Mouse (Mus musculus) retina, adult 2 months (tissue): Measurements from ENCODE around the gene Gnb4.

Experiments used
- DNase-seq: peaks from one replicate; pipeline ENCODE4 v3.0.0-alpha.2; 2012; ENCODE audit warnings: low read depth, low spot score

Gnb4 gene

GRCm38 (mm10) chr3:32616331-32617052, at the start of gene Gnb4:
Gene Gnb4 (minus strand): TSS chr3:32616585.
- no peak for DNase-seq

GRCm38 (mm10) chr3:32661556-32661930, 45.2 kb upstream of the Gnb4 start:
- no peak for DNase-seq

DNA sequence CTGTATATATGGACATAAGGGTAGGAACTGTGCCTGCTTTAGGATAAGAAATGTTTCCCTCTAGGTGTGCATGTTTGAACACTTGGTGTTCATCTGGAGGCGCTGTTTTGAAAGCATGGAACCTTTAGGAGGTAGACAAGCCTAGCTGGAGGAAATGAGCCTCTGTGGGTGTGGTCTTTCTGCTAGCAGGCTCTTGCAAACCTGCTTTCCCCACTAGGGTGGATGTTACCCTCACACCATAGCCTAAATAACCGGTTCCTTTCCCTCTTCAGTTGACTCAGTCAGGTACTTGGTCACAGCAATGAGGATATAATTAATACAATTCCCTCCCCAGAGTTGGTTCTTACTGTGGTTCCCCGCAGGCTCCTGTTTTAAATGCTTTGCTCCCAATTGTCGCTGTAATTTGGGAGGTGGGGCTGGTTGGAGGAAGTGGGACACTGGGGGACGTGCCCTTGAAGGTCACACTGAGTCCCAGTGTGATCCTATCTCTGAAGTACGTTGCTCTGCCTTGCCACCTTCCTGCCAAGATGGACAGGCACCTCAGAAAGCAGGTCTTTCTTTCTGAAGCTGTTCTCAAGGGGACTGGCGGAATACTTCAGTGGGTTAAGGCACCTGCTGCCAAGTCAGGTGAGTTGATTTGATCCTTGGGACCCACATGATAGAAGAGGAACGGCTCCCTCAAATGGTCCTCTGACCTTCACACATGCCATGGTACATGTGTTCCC, 44.6 kb upstream of the Gnb4 start:
- DNase-seq = no peak

DNA sequence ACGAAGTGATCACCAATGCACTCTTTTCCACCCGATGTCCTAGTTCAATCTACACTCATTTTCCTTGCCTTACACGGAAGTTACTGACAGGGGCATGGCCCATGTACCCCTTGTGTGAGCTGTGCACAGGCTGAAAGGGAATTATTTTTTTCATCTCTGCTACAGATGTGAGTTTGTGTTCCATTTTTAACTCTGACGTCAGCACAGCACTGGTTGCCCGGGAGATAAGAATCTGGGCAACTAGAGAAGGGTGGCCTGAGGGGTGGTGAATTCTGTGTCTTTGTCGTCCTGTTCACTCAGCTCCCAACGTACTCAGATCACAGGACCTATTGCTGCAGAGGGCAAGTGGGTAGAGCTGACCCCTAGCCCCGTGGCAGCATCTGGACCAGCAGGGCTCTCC, 43.9 kb upstream of the Gnb4 start:
- DNase-seq = peak; percentile 29

DNA sequence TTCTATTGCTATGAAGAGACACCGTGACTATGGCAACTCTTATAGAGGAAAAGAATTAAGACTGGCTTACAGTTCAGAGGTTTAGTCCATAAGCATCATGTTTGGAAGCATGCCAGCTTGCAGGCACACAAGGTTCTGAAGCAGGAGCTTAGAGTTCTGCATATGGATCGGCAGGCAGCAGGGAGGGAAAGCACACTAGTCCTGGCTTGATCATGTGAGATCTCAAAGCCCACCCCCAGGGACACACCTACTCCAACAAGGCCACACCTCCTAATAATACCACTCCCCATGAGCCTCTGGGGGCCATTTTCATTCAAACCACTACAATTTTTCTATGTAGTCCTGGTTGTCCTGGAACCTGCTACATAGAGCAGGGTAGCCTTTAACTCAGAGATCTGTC, 43.1 kb upstream of the Gnb4 start:
- DNase-seq = no peak

DNA sequence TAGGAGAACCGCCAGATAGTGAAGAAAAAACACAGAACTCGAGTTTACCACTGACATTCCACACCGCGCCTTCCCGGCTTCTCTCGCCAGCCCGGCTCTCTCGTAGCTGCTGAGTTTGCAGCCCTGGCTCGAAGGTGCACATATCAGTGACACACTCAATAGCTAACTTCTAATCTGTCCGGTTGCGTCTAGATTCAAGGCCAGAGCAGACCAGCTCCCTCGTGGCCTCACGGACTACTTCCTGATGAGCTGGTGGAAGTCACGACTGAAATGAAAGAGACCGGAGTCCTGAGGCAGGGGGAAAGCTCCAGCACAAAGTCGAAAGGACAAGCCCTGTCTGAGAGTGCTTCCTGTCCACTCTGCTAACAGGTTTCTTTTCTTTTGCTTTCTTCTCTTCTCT, 42.4 kb upstream of the Gnb4 start:
- no peak for DNase-seq

DNA sequence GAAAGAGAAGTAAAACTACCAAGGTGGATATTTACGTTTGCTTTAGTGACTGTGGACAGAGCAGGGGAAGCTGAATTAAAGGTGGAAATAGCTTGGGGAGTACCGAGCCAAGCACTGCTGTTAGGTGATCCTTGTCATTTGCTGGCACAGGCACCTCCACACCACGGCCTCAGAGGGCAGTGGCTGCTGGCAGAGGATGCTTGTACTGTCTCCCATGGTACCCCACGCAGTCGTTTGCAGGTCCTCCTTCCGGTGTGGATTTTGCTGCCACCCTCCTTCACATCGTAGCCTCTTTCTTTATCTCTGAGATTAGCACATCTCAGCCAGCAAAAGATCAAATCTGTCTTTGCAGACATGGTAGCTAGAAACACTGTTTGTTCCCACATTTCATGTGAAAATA, 42.0 kb upstream of the Gnb4 start:
- no peak for DNase-seq

GRCm38 (mm10) chr3:32656398-32656994, 40.1 kb upstream of the Gnb4 start:
- DNase-seq = no peak

DNA sequence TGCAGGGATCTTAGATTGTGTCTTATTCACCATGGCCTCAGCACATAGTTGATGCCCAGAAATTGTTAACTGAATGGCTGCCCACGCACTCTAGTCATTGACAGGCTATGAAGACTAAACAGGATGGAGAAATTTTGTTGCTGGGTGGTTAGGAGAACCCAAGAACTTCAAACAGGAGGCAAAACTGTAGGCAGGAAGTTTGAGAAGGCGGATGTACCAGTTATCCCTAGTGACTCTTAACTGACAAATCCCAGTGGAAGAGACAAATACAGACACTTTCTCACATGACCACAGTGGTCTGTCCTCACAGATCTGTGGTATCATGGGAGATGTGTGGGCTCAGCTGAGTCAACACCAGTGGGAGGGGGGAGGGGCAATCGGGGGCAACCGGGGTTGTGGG, 39.6 kb upstream of the Gnb4 start:
- no peak for DNase-seq

GRCm38 (mm10) chr3:32652739-32653138, 36.4 kb upstream of the Gnb4 start:
- DNase-seq = no peak

GRCm38 (mm10) chr3:32649284-32649683, 32.9 kb upstream of the Gnb4 start:
- no peak for DNase-seq

GRCm38 (mm10) chr3:32646918-32647317, 30.5 kb upstream of the Gnb4 start:
- DNase-seq = no peak

DNA sequence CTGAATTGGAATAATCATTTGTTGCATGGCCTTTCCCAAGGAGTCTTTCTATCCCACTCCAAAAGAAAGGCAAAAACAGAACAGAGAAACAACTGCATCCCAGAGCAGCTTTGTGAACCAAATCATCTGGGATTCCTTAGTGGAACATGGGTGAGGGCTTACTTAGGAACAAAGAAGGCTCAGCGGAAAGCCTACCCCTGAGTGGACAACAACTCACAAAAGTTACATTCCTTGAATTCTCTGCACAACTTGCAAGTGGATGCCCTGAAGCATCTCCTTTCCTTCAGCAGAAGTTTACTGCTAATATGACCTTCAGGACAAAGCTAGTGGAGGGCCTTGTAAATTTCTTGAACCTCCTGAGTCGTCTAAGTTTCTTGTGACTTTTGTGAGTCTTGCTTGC, 28.4 kb upstream of the Gnb4 start:
- no peak for DNase-seq

DNA sequence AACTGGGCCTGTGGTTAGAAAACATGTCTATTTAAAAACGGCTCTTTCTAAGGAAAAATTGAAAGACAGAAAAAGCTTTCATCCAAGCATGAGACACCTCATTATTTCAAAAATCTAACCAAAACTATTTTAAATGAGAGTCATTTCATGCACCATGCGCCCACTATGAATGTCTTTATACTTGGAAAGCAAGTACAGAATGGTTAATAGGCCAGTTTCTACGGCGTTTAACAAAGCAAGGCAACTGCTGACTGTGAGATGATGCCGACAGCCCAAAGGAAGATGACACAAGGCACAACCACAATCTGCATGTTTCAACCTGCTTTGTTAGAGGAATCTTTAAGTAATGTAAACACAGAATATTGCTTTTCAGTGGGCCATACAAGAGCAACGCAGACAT, 25.7 kb upstream of the Gnb4 start:
- no peak for DNase-seq

DNA sequence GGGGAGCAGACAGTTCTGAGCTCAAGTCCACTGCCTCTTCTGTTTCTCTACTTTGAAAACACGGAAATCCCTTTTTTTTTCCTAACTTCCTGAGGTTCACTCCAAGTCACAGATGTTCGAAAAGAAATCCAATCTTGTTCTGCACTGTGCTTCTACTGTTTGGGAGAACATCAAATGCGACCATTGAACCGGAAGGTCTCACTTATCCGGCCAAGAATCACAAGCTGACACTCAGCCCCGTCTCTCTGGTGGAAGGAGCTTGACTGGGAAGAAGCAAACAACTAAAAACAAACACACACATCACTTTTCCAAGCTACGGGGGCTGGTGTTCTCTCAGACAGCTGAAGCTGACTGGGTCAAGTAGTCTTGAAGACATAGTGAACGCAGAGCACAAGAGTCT, 21.9 kb upstream of the Gnb4 start:
- DNase-seq = no peak

DNA sequence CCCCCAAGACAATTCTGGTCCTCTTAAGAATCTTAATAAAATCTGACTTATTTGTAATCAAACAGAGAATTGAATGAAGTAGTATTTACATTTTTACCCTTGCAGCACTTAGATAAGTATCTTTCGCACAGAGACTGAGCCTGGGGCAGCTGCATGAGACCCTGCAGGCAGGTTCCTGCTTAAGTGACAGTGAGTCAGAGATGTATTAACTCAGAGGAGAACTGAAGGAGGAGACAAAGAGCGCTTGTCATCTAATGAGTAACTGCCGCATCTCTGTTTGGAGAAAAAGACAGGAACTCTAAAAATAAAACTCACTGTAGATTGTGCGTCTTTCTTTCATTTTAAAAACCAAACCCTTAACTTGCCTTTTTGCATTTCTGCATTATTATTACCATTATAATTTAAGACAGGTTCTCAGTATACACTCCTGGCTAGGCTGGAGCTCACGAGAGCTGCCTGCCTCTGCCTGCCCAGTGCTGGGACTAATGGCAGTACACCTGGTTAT, 16.4 kb upstream of the Gnb4 start:
- DNase-seq = no peak

- no peak for DNase-seq
Observed at GRCm38 (mm10) chr3:32630210-32630609, 13.8 kb upstream of the Gnb4 start.

GRCm38 (mm10) chr3:32628141-32628540, 11.8 kb upstream of the Gnb4 start:
- DNase-seq = no peak

DNA sequence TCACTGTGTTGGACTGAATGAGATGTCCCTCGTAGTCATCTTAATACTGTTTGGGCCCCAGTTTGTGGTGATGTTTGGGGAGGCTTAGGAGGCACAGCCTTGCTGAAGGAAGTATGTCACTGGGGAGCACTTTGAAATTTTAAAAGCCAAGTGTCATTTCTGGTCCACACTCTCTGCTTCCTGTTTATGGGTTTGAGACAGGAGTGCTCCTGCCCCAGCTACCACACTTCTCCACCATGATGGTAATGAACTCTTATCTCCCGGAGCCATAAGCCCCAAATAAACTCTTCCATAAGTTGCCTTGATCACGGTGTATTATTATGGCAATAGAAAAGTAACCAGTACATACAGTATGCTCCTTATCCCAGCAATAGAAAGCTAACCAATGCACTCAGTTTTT, 5.7 kb upstream of the Gnb4 start:
- DNase-seq = no peak

DNA sequence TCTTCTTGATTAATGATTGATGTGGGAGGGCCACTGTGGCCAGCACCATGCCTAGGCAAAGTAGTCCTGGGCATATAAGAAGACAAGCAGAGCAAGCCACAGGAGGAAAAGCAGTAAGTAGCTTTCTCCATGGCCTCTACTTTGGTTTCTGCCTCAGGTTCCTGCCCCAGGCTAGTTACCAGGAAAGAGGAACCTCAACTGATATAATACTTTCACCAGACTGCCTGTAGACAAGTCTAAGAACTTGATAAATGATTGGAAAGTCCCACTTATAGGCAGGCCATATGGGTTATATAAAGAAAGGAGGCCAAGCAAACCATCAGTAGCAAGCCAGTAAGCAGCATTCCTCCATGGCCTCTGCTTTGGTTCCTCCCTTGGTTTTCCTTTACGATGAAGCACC, 5.3 kb upstream of the Gnb4 start:
- no peak for DNase-seq

DNA sequence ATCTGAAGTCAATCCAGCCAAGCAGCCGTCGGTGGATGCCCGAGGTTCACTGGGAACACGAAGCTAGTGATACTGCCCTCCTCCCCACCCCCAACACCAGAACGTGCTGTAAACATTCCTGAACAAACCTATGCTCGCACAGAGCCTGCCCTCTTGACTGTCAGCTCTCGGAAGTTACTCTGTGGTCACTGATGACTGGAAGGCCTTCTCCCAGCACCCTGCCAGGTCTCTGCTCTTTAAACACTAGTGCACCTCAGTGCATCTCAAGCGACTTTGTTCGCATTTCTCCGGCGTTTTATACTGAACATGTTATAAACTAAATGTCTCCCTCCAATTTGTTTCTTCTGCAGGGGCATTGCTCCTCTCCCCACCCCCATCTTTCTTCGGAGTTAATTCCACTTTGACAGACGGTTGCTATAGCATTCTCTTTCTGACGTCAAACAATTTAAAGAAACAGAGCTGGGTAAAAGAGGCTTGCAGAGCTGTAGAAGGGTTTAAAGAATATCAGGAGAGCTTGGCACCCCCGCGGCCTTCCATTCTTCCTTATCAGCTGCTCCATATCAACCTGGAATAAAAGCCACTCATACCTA, 763 bp upstream of the Gnb4 start:
- no peak for DNase-seq

DNA sequence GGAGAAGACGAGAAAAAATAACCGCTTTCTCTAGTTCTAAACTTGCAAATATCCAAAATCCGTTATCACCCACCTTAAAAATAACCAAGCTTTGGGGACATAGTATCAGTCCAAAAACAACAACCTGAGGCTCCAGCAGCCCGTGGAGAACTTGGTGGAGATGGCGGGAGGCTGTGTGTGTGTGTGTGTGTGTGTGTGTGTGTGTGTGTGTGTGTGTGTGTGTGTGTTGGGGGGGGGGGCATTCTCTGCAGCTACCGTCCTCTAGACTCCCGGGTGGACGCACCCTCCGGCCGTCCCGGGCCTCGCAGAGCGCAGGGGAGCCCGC, 417 bp downstream of the Gnb4 start:
- no peak for DNase-seq

DNA sequence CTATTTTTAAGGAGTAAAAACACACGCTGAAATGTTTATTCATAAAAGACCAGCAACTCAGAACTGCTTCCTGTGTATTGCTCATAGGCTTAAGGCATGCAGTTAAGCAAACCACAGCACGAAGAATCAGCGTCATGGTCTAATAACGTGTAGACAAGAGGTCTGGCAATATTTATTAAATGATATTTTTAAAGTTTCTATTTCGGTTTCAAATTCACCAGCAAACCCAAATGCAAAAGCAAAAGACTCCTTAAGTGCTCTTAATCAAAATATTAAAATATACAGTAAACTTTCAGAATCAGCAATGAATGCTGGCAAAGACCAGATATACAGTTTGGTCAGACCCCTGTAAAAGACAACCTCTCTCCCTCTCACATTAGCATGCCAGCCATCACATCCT, 1.0 kb downstream of the Gnb4 start:
- DNase-seq = no peak
